Mouse (Mus musculus) gastrocnemius, postnatal 36 days (tissue): ENCODE data around the gene Cab39. TPM values are rescaled to one million over a fixed set of nuclear protein-coding genes. Genes with fewer than 3 reads are reported as not detected.

Source experiments
- DNase-seq, 2 experiments: peaks; one replicate each; pipeline ENCODE4 v3.0.0; 2022
- intact Hi-C: fragments of 180-260 bp; cut with DNase I; formaldehyde crosslinking; loops from one replicate; pipeline ENCODE4 v1.15.1; 2025
- microRNA-seq, 2 experiments: library from miRNA; unstranded; fragments of <30 nt; microRNA quantifications; one replicate each; pipeline ENCODE4 v1.2.0; 2021
- total RNA-seq, 2 experiments: library from RNA; stranded (reverse); gene quantifications; 2 replicates each; pipeline ENCODE4 v1.2.3; 2021

Cab39 gene
- total RNA-seq, 2 experiments from 2014 or later = 153 to 159 TPM

DNA sequence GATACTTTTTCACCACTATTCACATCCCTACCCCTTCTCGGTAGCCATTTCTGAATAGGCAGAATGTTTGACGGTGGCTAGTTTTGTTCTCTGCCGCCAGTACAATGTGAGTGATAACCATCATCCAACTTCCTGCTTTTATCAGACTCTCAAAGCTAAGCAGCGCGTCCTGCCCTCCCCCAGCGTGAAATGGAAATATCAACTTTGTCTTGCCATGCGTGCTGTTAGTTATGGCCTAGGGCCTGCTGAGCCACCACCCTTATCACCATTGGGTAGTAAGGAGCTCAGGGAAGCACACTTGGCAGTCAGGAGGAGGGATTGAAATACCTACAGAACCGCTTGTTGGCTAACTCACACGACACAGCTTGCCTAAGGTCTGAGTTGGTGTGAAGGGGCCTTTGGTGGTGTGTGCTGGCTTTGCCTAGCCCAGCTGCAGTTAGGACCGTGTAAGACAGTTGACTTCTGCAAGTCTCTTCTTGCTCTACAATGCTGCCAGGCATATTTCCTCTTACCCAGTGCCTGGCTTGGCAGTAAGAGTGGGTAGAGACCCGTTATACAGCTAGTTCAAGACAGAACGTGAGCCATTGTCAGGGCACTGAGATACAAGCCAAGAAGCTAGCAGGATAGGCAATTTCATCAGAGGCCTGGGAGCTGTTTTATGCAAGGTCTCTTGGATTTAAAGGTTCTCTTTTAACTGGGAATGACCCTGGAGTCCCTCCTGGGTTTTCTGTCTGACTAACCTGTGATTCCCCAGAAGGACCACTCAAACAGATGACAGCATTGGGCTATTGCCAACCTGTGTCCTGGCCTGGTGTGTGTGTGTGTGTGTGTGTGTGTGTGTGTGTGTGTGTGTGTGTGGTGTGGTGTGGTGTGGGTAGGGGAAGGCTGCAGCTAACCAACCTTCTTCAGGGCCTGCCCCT is 103.8 kb downstream of the Cab39 start:
- intact Hi-C loops = no loop called here
- no peak for DNase-seq

DNA sequence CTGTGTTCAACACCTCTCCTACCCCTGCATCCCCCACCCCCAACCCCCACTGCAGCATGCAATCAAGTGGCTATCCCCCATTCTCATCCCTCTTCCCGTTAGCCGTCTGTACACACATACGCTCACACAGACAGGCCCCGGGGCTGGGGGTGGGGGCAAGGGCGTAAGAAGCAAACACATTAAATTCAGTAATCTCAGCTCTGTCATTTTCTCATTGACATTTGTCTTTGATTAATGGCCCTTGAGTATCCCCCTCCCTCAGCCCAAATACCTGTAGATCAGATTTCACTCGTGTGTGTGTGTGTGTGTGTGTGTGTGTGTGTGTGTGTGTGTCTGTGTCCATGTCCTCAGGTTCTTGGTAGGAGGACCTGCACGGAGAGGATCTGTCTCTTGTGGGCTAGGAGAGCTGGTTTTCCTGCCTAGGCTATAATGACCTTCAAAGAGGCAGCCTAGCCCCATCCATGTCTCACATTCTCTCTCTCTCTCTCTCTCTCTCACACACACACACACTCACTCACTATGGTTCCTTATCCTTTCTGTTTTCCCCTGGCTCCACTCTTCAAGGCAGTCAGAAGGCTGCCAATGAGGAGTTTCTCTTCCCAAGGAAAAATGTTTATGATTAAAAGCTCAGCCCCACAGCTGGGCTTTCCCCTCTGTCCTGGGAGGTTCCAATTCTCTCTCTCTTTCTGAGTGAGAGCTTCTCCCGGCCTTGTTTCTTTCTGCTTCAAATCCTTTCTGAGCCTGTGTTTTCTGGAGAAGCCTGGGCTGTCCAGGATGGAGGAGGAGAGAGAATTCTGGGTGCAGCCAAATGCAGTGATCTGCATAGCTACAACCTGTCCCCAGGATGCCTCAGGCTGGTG is 104.9 kb downstream of the Cab39 start:
- no peak for DNase-seq
- intact Hi-C loops = no loop called here

DNA sequence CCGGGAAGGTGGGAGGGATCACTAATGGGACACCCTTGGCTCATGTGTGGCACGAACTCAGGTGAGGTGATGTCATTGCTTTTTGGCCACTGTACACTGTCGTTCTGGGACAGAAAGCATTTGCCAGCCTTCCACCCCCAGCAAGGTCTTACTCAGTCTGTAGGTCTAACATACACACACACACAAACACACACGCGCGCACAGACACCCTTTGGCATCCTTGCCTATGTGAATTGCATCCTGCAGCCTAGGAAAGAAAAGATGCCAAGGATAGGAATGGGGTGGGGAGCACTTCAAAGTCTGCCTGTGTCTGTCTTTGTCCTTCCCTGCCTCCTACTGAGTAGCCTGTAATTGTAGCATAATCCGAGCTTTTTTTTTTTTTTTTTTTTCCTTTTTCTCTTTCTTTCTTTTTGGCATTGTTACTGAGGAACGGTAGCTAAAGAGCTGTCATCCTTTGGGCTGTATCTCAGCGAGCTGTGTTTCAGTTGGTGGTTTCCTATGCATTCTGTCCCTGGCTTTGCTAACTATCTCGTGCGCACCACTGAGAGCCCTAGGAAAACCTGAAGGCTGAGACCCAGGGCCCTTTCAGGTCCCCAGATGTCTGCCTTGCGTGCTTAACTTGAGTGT is 105.6 kb downstream of the Cab39 start:
- intact Hi-C loops = no loop called here
- no peak for DNase-seq

DNA sequence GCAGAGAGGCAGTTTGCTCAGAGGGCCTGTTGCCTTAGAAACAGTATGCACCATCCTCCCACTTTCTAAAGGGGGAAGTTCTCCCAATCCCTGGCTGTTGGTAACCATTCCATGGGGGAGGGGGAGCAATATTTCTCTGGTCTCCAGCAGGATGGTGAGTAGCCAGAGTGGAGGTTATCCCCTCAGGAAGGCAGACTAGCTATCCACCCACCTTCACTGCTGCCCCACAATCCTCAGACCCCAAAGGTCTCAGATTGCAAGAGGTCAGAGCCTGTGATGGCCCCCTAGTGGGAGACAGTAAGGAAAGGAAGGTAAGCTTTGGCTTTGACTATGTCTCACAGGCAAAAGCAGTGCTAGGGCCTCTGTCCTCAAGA is 106.1 kb downstream of the Cab39 start:
- intact Hi-C loops = no loop called here
- no peak for DNase-seq

DNA sequence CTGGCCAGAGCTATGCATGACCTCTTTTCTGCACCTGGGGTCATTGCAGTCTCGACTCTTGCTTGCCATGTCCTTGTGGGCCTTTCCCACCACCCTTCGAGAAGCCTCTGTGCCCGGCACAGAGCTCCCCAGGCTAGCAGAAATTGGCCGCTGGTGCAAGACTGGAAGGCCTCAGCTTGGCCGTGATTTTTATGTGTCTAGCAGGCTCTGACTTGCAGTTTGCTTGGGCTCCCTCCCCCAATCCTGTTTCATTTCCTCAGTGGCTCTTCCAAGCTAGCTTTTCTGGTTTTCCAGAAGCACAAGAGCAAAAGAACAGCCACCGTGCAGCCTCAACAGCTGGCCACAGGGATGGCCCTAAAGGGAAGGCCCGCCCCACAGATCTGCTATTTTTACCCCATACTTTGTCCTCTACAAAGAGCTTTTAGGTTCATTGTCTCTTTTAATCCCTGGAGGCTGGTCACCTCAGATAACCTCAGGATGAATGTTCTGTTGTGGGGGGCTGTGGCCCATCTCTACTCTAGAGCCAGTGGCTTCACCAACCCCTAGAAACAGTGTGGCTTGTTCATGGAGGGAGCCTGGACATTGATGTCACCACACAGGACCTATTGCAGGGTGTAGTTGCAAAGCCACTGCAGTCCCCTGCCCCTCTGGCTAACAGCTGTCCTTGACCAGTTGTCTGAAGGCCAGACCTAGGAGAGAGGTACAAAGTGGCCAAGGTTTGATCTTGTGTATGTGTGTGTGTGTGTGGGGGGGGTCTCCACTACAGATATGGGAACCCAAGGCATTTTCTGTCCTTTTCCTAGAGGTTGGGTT is 107.5 kb downstream of the Cab39 start:
- DNase-seq = peak in 1 of 2 experiments; percentile 9
- intact Hi-C loops = no loop called here

Small RNA genes lying within 50 kb of the gene (microRNA-seq; reads per million reads assigned to microRNA genes)
- gene Gm25472 = 0 reads per million in 2 experiments
- gene Mir8096 = 0 to 1.5 reads per million in 2 experiments

Other genes starting within 250 kb of the Cab39 start
- gene G530012D18Rik, start 217.8 kb upstream of the Cab39 start, total RNA-seq = not detected
- 1 to 10 TPM in 1 of 2 experiments, under 1 TPM in 1; 0.67 to 1.1 TPM for gene Sp110, start 194.6 kb upstream of the Cab39 start, total RNA-seq
- under 1 TPM; 0.79 TPM for gene Sp140, start 193.1 kb upstream of the Cab39 start, total RNA-seq
- gene Sp100, start 143.5 kb upstream of the Cab39 start, total RNA-seq = 1 to 10 TPM; 4.3 to 5.8 TPM
- under 1 TPM in 1 of 2 experiments, not detected in 1; 0.30 TPM for gene A630001G21Rik, start 14.8 kb upstream of the Cab39 start, total RNA-seq
- gene Itm2c, start 100.8 kb downstream of the Cab39 start, total RNA-seq = 10 to 100 TPM; 20.7 to 27.2 TPM
- gene 4933407L21Rik, start 135.0 kb downstream of the Cab39 start, total RNA-seq = not detected
- gene Gpr55, start 167.6 kb downstream of the Cab39 start, total RNA-seq = not detected
- not detected for gene Spata3, start 223.4 kb downstream of the Cab39 start, total RNA-seq